ENCODE assay signal across 8 mouse cellular contexts in the genomic region with DNA sequence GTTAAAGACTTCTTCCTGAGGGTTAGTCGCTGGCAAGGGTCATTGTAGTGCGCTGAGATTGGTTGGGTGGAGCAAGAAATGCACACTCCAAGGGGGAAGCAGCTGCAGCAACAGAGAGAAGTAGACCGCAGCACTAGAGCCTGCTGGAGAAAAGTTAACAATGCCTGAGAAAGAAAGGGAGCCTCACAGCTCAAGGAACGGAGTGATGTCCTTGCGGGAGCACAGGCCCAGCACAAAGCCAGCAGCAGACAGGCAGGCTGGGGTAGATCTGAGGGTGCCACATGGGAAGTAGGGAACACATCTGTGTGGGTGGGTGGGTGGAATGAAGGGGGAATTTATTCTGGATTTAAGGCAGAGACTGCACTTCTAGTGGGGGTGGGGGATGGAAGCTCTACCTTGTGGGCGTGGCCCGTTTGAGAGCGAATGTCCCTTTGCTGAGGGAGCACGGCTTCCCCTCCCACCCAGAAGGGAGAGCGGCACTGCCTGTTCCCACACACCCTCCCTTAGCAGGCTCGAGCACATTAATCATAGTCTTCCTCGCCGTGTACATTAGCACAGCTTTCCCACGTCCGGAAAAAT. TPM values are rescaled to one million over a fixed set of nuclear protein-coding genes. Genes with fewer than 3 reads are reported as not detected.
A peak's percentile ranks its signal among the peaks of the same experiment; 100 is the strongest.
DNase-seq lines count a peak whose midpoint lies in the region; ATAC-seq and TF ChIP-seq lines count a peak whose summit lies in the region.

No protein-coding gene starts in this region.

- no peaks in the 10 kb centered on the region for H3K9me3 ChIP-seq in forebrain, embryonic 13.5 days (replicated peaks)
- H3K9me3 ChIP-seq in hindbrain, embryonic 10.5 days: no peaks in the 10 kb centered on the region

- H3K27me3 ChIP-seq in forebrain, embryonic 13.5 days: no peaks in the 10 kb centered on the region
- H3K27me3 ChIP-seq in hindbrain, embryonic 10.5 days (ENCODE audit: insufficient read depth, poor library complexity, severe bottlenecking): peaks cover 19% of the 10 kb centered on the region

- no peak for TF ChIP-seq CTCF in brain, embryonic 14.5 days (IDR thresholded peaks at IDR 0.05; ENCODE audit: borderline replicate concordance, extremely low read depth, insufficient read depth, insufficient read length)

- DNase-seq in R1 (ENCODE audit: low read depth, low spot score): peak; percentile 96
- DNase-seq in brain, embryonic 14.5 days (ENCODE audit: low read depth): peak; percentile 88
- peak; percentile 73 for DNase-seq in hindbrain, embryonic 10.5 days (ENCODE audit: low spot score)
- DNase-seq in left cerebral cortex, adult 18-20 months (ENCODE audit: low spot score in 2 of 2): peak; percentile 67 to 74
- peak; percentile 73 for DNase-seq in lung, postnatal 10 days
- DNase-seq in right cerebral cortex, adult 2 months (ENCODE audit: low spot score in 2 of 2): peak; percentile 64 to 72
- no peak for DNase-seq in spleen, postnatal 36 days (ENCODE audit: low spot score in 2 of 2)

- H3K4me3 ChIP-seq in forebrain, embryonic 13.5 days: peak overlapping the region; percentile 46
- H3K4me3 ChIP-seq in hindbrain, embryonic 10.5 days: peak overlapping the region; percentile 55

- peak overlapping the region; percentile 76 for H3K9ac ChIP-seq in forebrain, embryonic 13.5 days

- ATAC-seq in forebrain, embryonic 13.5 days: peak; percentile 86

- H3K4me1 ChIP-seq in forebrain, embryonic 13.5 days: peaks cover 14% of the 10 kb centered on the region; the same call in 1 of the 2 replicates
- H3K4me1 ChIP-seq in hindbrain, embryonic 10.5 days (replicated peaks): peaks cover 24% of the 10 kb centered on the region

- H3K4me2 ChIP-seq in forebrain, embryonic 13.5 days: peak overlapping the region; percentile 69

- peak overlapping the region; percentile 94 for H3K27ac ChIP-seq in forebrain, embryonic 13.5 days
- H3K27ac ChIP-seq in hindbrain, embryonic 10.5 days: peak overlapping the region; percentile 87

- peak; percentile 57; the same call in 1 of the 2 replicates for TF ChIP-seq POLR2A in brain, embryonic 14.5 days (IDR thresholded peaks at IDR 0.05; ENCODE audit: borderline replicate concordance, extremely low read depth, insufficient read depth, insufficient read length, poor library complexity, severe bottlenecking)

- no peaks in the 10 kb centered on the region for H3K36me3 ChIP-seq in forebrain, embryonic 13.5 days (ENCODE audit: poor library complexity, severe bottlenecking)
- no peaks in the 10 kb centered on the region for H3K36me3 ChIP-seq in hindbrain, embryonic 10.5 days

- WGBS in forebrain, embryonic 13.5 days: under 1% methylated on average over 15 of the region's 15 CpGs
- WGBS in hindbrain, embryonic 10.5 days: under 1% methylated on average over 15 of the region's 15 CpGs

RNA-seq across cellular contexts. Expression of a gene that starts 27.7 kb away (rescaled TPM):
- polyA plus RNA-seq in brain, embryonic 14.5 days (2012; rRNA removed): 85.2 and 120 TPM in 2 replicates
- 35.7 and 45.7 TPM in 2 replicates for polyA plus RNA-seq in forebrain, embryonic 13.5 days (2015; fragmentation: Nextera tagmentation; extraction: Ambion mirVana)
- polyA plus RNA-seq in hindbrain, embryonic 10.5 days (2016; fragmentation: Nextera tagmentation; extraction: Ambion mirVana): 5.3 and 12.8 TPM in 2 replicates
- 100 to 1,000 TPM; 115 to 118 TPM for total RNA-seq in left cerebral cortex, adult 18-20 months (2021)

RNA-seq across cellular contexts. Expression of a gene that starts 49.2 kb away (rescaled TPM):
- polyA plus RNA-seq in brain, embryonic 14.5 days (2012; rRNA removed): 6.7 and 9.4 TPM in 2 replicates
- 6.8 and 8.4 TPM in 2 replicates for polyA plus RNA-seq in forebrain, embryonic 13.5 days (2015; fragmentation: Nextera tagmentation; extraction: Ambion mirVana)
- polyA plus RNA-seq in hindbrain, embryonic 10.5 days (2016; fragmentation: Nextera tagmentation; extraction: Ambion mirVana): 6.8 and 7.5 TPM in 2 replicates
- 1 to 10 TPM; 3.4 to 3.6 TPM for total RNA-seq in left cerebral cortex, adult 18-20 months (2021)

Comparison
In these comparisons a context has a peak if more than half of its experiments do, and no peak if none do; other contexts are left out.
1. DNase-seq: peak in R1 (single experiment), brain, embryonic 14.5 days (single experiment), hindbrain, embryonic 10.5 days (single experiment), left cerebral cortex, adult 18-20 months (2 of 2), lung, postnatal 10 days (single experiment) and right cerebral cortex, adult 2 months (2 of 2); none in spleen, postnatal 36 days (0 of 2).